Mouse (Mus musculus) A20 (cell line): ENCODE results near the gene Eri3.

Source experiments
- DNase-seq: peaks from one replicate; pipeline ENCODE4 v3.0.0-alpha.2; 2011; ENCODE audit warnings: low read depth, low spot score

Eri3 gene

GRCm38 (mm10) chr4:117550140-117550851 lies at the start of gene Eri3:
Gene Eri3, plus strand, starts transcription at chr4:117550365.
- peak; percentile 97 for DNase-seq

GRCm38 (mm10) chr4:117518246-117518645 lies 31.9 kb upstream of the Eri3 start:
- DNase-seq = no peak

GRCm38 (mm10) chr4:117521350-117521749 lies 28.8 kb upstream of the Eri3 start:
- peak; percentile 19 for DNase-seq

- no peak for DNase-seq
Measured at GRCm38 (mm10) chr4:117525990-117526389, 24.2 kb upstream of the Eri3 start.

- no peak for DNase-seq
Measured at GRCm38 (mm10) chr4:117527116-117527899, 22.9 kb upstream of the Eri3 start.

- DNase-seq = peak; percentile 49
Measured at GRCm38 (mm10) chr4:117527952-117528351, 22.2 kb upstream of the Eri3 start.

GRCm38 (mm10) chr4:117529843-117530242 lies 20.3 kb upstream of the Eri3 start:
- no peak for DNase-seq

GRCm38 (mm10) chr4:117535496-117536200 lies 14.5 kb upstream of the Eri3 start:
- peak; percentile 26 for DNase-seq

GRCm38 (mm10) chr4:117537002-117537401 lies 13.2 kb upstream of the Eri3 start:
- no peak for DNase-seq

- DNase-seq = no peak
Measured at GRCm38 (mm10) chr4:117539329-117539980, 10.7 kb upstream of the Eri3 start.

- no peak for DNase-seq
Measured at GRCm38 (mm10) chr4:117540571-117540970, 9.6 kb upstream of the Eri3 start.

- peak; percentile 38 for DNase-seq
Measured at GRCm38 (mm10) chr4:117545448-117545847, 4.7 kb upstream of the Eri3 start.

GRCm38 (mm10) chr4:117546616-117547015 lies 3.5 kb upstream of the Eri3 start:
- no peak for DNase-seq

- no peak for DNase-seq
Measured at GRCm38 (mm10) chr4:117549576-117549975, 589 bp upstream of the Eri3 start.

GRCm38 (mm10) chr4:117551144-117552000 lies 1.2 kb downstream of the Eri3 start:
- peak; percentile 30 for DNase-seq

- no peak for DNase-seq
Measured at GRCm38 (mm10) chr4:117555495-117555894, 5.3 kb downstream of the Eri3 start.

- DNase-seq = no peak
Measured at GRCm38 (mm10) chr4:117556372-117556771, 6.2 kb downstream of the Eri3 start.

GRCm38 (mm10) chr4:117557068-117557645 lies 7.0 kb downstream of the Eri3 start:
- DNase-seq = no peak

GRCm38 (mm10) chr4:117563967-117564366 lies 13.8 kb downstream of the Eri3 start:
- DNase-seq = no peak

GRCm38 (mm10) chr4:117568846-117569245 lies 18.7 kb downstream of the Eri3 start:
- DNase-seq = no peak
